Mouse (Mus musculus): ENCODE results near the gene Fndc9.
A peak's percentile ranks its signal among the peaks of the same experiment; 100 is the strongest.

The Fndc9 gene

DNA sequence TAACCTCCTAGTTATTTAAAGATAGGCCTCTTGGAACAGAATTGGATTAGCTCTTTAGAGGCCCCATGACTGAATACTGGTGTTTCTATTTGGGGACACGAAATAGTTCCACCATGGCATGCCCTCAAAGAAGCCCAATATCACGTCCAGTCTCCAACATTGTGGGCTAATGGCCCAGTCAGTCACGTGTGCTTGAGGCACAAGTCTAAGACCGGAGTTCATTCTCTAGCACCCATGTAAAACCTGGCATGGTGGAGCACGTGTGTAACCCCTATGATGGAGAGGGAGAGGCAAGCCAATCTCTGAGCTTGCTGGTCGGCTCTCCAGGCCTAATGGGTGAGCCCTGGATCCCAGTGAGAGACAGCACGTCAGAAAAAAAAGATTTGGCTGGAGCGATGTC is 40.8 kb downstream of the Fndc9 start:
- DNase-seq (ENCODE audit: low spot score in 2 of 2) = no peak

DNA sequence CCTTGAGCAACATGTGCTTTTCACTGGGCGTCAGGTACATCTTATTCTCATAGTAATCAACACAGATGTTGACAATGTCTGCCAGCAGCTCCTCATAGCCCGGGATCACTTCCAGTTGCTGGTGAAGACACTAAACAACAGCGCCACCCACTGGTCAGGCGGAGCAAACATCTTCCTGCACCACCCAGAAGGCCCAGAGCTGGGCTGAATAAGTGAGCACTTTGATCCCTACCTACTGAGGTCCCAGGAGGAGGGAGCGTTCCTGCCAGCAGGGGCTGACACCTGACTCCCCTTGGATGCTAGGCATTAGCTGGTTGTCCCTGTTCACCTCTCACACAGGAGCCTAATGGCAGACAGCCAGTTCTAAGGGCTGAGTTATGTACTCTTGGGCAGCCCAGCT is 41.4 kb downstream of the Fndc9 start:
- no peak for DNase-seq (ENCODE audit: low spot score in 2 of 2)

DNA sequence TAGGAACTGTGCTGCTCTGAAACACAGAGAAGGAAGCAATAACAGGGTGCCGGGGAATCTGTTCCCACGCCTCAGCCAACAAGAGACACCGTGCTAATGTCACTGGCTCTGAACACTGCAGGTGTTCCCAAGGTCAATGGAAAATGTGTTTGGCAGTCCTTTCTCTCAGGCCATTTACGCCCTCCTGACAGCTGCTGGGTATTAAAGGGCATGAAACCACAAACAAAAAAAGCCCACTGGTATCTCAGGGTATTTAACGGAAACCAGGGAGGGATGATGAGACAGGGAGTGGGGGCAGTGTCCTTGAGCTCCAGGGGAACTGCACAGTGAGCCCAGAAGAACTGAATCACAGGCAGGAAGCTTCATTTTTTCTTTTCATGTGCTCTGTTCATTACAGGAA is 42.8 kb downstream of the Fndc9 start:
- DNase-seq (ENCODE audit: low spot score in 2 of 2) = no peak

DNA sequence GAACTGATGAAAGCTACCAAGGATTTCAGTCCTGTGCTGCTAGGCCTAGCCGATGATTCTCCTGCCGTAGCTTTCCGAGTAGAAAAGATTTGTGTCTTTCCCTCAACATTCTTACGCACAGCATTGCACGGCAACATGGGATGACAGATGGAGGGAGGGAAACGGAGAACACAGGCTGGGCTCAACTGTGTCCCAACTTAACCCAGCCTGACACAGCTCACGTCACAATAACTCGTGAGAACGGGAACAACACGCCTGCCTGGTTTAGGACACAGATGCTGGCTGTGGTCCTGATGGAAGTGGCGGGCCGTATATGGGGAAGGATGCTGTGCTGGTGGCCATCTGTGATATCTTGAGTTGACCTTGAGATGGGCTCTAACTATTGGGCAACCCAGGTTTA is 43.4 kb downstream of the Fndc9 start:
- DNase-seq (ENCODE audit: low spot score in 2 of 2) = no peak

DNA sequence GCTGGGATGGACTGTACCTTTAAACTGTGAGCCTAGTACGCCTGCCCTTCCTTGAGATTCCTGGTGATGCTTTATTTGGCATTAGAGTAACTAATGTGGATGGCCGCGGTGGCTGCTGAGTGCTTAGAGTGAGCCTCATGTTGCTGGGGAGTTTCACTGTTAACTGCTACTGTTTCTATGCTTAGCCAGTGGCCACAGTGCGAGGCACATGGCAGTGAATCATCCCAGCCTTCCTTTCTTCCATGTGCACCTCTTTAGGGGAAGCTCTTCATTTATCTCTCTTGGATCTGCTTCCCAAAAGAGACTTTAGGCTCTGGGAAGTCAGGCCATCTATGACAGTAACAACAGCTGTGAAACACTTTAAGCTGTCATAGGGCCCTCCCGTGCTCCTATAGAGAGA is 47.3 kb downstream of the Fndc9 start:
- DNase-seq (ENCODE audit: low spot score in 2 of 2) = no peak

DNA sequence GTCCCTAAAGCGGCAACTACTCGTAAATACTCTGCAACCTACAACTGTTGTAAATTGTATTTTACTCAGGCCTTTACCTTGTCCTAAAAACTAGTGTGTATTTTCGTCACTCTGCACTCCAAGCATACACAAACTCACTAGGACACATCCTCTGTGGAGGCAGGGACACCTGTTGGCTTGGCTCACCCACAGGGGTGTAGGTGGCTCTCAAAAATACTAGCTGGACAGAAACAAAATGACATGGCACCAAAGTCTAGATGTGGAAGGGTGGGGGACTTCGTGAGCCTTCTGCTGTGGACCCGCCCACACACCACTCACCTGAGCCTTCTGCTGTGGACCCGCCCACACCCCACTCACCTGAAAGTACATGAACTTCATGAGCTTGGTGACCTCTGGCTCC is 48.5 kb downstream of the Fndc9 start:
- DNase-seq (ENCODE audit: low spot score in 2 of 2) = peak in 1 of 2 experiments; percentile 69

DNA sequence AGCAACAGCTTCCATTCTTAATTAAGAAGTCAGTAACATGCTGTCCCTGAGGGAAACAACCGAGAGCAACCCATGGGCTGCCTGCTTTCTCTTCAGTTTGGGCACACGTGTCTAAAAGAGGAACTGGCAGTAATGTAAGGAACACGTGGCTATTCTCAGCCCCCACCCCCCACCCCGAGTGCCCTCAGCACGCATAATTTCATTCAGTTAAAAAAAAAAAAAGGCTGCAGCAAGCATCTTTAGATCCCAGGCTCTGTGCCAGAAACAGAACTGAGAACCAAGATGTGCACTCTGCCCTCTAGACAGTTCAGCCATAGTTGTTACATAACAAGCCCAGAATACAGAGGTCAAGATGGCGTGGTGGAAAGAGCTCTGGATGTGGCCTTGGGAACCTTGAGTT is 51.5 kb downstream of the Fndc9 start:
- no peak for DNase-seq (ENCODE audit: low spot score in 2 of 2)

DNA sequence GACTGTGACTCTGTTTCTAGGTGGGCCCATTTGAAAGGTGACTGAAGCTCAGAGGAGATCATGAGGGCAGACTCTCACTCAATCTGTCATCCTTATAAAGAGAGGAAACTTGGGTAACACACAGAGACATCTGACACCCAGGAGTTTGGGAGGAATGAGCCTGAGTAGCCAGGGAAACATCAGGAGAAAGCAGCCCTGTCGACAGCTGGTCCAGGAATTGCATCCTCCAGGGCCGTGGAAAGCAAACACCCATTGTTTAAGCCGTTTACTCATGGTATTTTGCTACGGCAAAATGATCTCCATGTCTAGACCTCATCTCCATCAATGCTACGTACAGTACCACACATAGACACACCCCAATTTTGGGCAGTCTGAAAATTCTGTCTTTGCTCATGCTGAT is 52.8 kb downstream of the Fndc9 start:
- no peak for DNase-seq (ENCODE audit: low spot score in 2 of 2)

DNA sequence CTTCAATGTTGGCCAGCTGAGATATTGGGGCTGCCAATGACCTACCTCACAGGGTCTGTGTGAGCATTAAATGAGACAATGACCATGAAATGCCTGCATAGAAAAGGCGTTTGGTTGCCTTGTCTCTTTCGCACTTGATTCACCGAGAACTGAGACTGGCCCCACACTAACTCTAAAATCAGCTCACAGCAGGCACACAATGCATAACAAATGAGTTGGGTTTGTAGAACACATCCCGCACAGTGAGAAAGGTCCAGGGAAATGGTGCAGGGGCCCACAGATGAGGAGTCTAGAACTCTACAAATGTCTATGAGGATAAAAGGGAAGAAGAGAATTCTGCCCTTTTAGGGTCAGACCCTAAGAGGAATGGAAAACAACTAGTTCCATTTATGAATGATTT is 53.7 kb downstream of the Fndc9 start:
- no peak for DNase-seq (ENCODE audit: low spot score in 2 of 2)
